Mouse (Mus musculus) stomach, postnatal 0 days (tissue): ENCODE measurements around the gene Cox17. TPM values are rescaled to one million over a fixed set of nuclear protein-coding genes. Genes with fewer than 3 reads are reported as not detected.

Source experiments
- ATAC-seq: fragments of 200-750 bp; cut with Nextera tagmentation; 2 replicates; pipeline ENCODE4 v1.8.0; 2017; ENCODE audit not compliant: low FRiP score, low TSS enrichment
- DNase-seq: peaks from one replicate; pipeline ENCODE4 v3.0.0-alpha.2; 2016; ENCODE audit warnings: low spot score
- H3K27ac ChIP-seq: fragments of 300-500 bp; sonication (generic); replicated peaks from 2 replicates; pipeline ENCODE4 v1.5.1; 2014; ENCODE audit warnings: mild to moderate bottlenecking, control low read depth
- H3K27me3 ChIP-seq: fragments of 300-500 bp; sonication (generic); 2 replicates; pipeline ENCODE4 v1.6.1; 2014; ENCODE audit warnings: low read length; ENCODE audit not compliant: control insufficient read depth, insufficient read depth
- H3K36me3 ChIP-seq: fragments of 300-500 bp; sonication (generic); 2 replicates; pipeline ENCODE4 v1.6.1; 2014; ENCODE audit warnings: low read length, mixed read lengths; ENCODE audit not compliant: control insufficient read depth, insufficient read depth
- H3K4me1 ChIP-seq: fragments of 300-500 bp; sonication (generic); replicated peaks from 2 replicates; pipeline ENCODE4 v1.6.1; 2014; ENCODE audit warnings: antibody characterized with exemption; ENCODE audit not compliant: control insufficient read depth, insufficient read depth
- H3K4me2 ChIP-seq: fragments of 300-500 bp; sonication (generic); replicated peaks from 2 replicates; pipeline ENCODE4 v1.6.1; 2014; ENCODE audit warnings: low read depth, mild to moderate bottlenecking, control low read depth, moderate library complexity
- H3K4me3 ChIP-seq: fragments of 300-500 bp; sonication (generic); 2 replicates; pipeline ENCODE4 v1.5.1; 2014; ENCODE audit warnings: low read depth, low read length, control low read depth
- H3K9ac ChIP-seq: fragments of 300-500 bp; sonication (generic); 2 replicates; pipeline ENCODE4 v1.6.1; 2014; ENCODE audit warnings: mild to moderate bottlenecking, low read length, control low read depth, mixed read lengths
- H3K9me3 ChIP-seq: fragments of 300-500 bp; sonication (generic); 2 replicates; pipeline ENCODE4 v1.6.1; 2016; ENCODE audit warnings: low read length; ENCODE audit not compliant: control insufficient read depth
- CTCF ChIP-seq: IDR thresholded peaks from 2 replicates; pipeline ENCODE4 v1.5.1; 2016; ENCODE audit warnings: antibody characterized with exemption, low read depth, mild to moderate bottlenecking, moderate library complexity
- EP300 ChIP-seq: optimal IDR thresholded peaks from 2 replicates; pipeline ENCODE3; 2016; ENCODE audit warnings: antibody characterized with exemption
- WGBS: fragments of 180-500 bp; shearing (Covaris S2); extraction: QIAGEN DNeasy Blood & Tissue Kit; methylation state at CpG from one replicate; pipeline ENCODE4 v1.1.7; 2014; 5-methylcytosine and 5-hydroxymethylcytosine counted together
- polyA plus RNA-seq: library from polyadenylated mRNA; unstranded; fragments of >200 nt; fragmentation: Nextera tagmentation; extraction: Ambion mirVana; gene quantifications from 2 replicates; pipeline ENCODE4 v1.2.1, GENCODE M21; 2015

Gene Cox17
- 301 and 327 TPM in 2 replicates for polyA plus RNA-seq

- no peaks in the 10 kb centered on the region for H3K27me3 ChIP-seq
- H3K4me2 ChIP-seq = peak within 1 kb of the TSS; percentile 72
- 3% methylated on average over 35 of the region's 35 CpGs for WGBS
- peak within 1 kb of the TSS; percentile 90 for H3K9ac ChIP-seq
- TF ChIP-seq EP300 = no peak
- no peak for TF ChIP-seq CTCF
- no peaks in the 10 kb centered on the region; the same call in 1 of the 2 replicates for H3K36me3 ChIP-seq
- DNase-seq = peak; percentile 89
- peak within 1 kb of the TSS; percentile 83 for H3K4me3 ChIP-seq
- H3K9me3 ChIP-seq = no peaks in the 10 kb centered on the region
- peak within 1 kb of the TSS; percentile 96 for H3K27ac ChIP-seq
- ATAC-seq = peak; percentile 93
- H3K4me1 ChIP-seq = no peaks in the 10 kb centered on the region
These were observed at the start of gene Cox17, which contains the start of gene Gm21987 for GRCm38 (mm10) chr16:38346529-38347325. TSS of gene Cox17 (plus strand) at chr16:38346991. TSS of gene Gm21987 (plus strand) at chr16:38347040.

GRCm38 (mm10) chr16:38298410-38298809 is 48.4 kb upstream of the Cox17 start:
- DNase-seq (no peak), ATAC-seq (no peak)
- H3K36me3 ChIP-seq = no peaks in the 10 kb centered on the region
- no peak overlapping the region for H3K9ac ChIP-seq
- WGBS = 82% methylated on average over 6 of the region's 6 CpGs
- TF ChIP-seq EP300 (no peak), CTCF (no peak)
- no peak overlapping the region for H3K4me3 ChIP-seq
- H3K9me3 ChIP-seq = no peaks in the 10 kb centered on the region
- H3K4me1 ChIP-seq = no peaks in the 10 kb centered on the region
- no peaks in the 10 kb centered on the region for H3K27me3 ChIP-seq
- H3K27ac ChIP-seq = no peak overlapping the region
- H3K4me2 ChIP-seq = no peak overlapping the region

GRCm38 (mm10) chr16:38302367-38302766 is 44.4 kb upstream of the Cox17 start:
- Histone ChIP-seq H3K9ac (no peak overlapping the region), H3K4me2 (no peak overlapping the region), H3K36me3 (no peaks in the 10 kb centered on the region), H3K27ac (no peak overlapping the region), H3K4me3 (no peak overlapping the region), H3K9me3 (no peaks in the 10 kb centered on the region), H3K27me3 (no peaks in the 10 kb centered on the region), H3K4me1 (no peaks in the 10 kb centered on the region)
- DNase-seq (no peak), ATAC-seq (no peak)
- no peak for TF ChIP-seq EP300
- no peak for TF ChIP-seq CTCF
- WGBS = 75% methylated on average over 13 of the region's 13 CpGs

GRCm38 (mm10) chr16:38304460-38305194 is 42.2 kb upstream of the Cox17 start:
- Histone ChIP-seq H3K4me2 (0 out of 2 replicates have a peak overlapping the region, but pooled peaks have one; percentile 12), H3K4me3 (no peak overlapping the region), H3K36me3 (no peaks in the 10 kb centered on the region), H3K27ac (no peak overlapping the region), H3K9ac (no peak overlapping the region), H3K9me3 (no peaks in the 10 kb centered on the region), H3K27me3 (no peaks in the 10 kb centered on the region), H3K4me1 (no peaks in the 10 kb centered on the region)
- WGBS = 58% methylated on average over 17 of the region's 17 CpGs
- no peak for TF ChIP-seq CTCF
- no peak for TF ChIP-seq EP300
- ATAC-seq (0 out of 2 replicates have a peak, but pooled peaks have one; percentile 59), DNase-seq (peak; percentile 40)

GRCm38 (mm10) chr16:38306571-38307220 is 40.1 kb upstream of the Cox17 start:
- ATAC-seq (no peak), DNase-seq (peak; percentile 33)
- H3K27ac ChIP-seq = no peak overlapping the region
- H3K4me1 ChIP-seq = no peaks in the 10 kb centered on the region
- peak; percentile 69 for TF ChIP-seq CTCF
- no peak for TF ChIP-seq EP300
- H3K9me3 ChIP-seq = no peaks in the 10 kb centered on the region
- no peak overlapping the region for H3K4me3 ChIP-seq
- no peak overlapping the region for H3K4me2 ChIP-seq
- H3K27me3 ChIP-seq = no peaks in the 10 kb centered on the region
- no peak overlapping the region for H3K9ac ChIP-seq
- 49% methylated on average over 18 of the region's 18 CpGs for WGBS
- H3K36me3 ChIP-seq = no peaks in the 10 kb centered on the region
